Mouse (Mus musculus): ENCODE measurements at regions not wholly inside any gene's neighbourhood (a gene's known extent, or its start where the extent isn't known, plus 50 kb on each side); places are given as distances from the start of the nearest gene placed in this dataset.

GRCm38 (mm10) chr8:12486331-12487061 is 86.3 kb upstream of the Spaca7 start:
- no peaks in the 10 kb centered on the region for H3K9me3 ChIP-seq
- no peaks in the 10 kb centered on the region for H3K4me1 ChIP-seq (replicated peaks)
- no peaks in the 10 kb centered on the region for H3K36me3 ChIP-seq
- H3K4me2 ChIP-seq: no peak overlapping the region
- H3K4me3 ChIP-seq (replicated peaks): no peak overlapping the region
- peaks cover 44% of the 10 kb centered on the region for H3K27me3 ChIP-seq
- no peak overlapping the region for H3K9ac ChIP-seq (replicated peaks)
- 72% methylated on average over 22 of the region's 22 CpGs for WGBS
- no peak overlapping the region for H3K27ac ChIP-seq
- ATAC-seq (ENCODE audit: insufficient number of reproducible peaks, insufficient read depth, low FRiP score, low TSS enrichment, low read depth): no peak

GRCm38 (mm10) chr8:12487201-12487600 is 85.6 kb upstream of the Spaca7 start:
- Histone ChIP-seq H3K27ac (no peak overlapping the region), H3K4me1 (replicated peaks) (no peaks in the 10 kb centered on the region), H3K27me3 (peaks cover 43% of the 10 kb centered on the region), H3K4me2 (no peak overlapping the region), H3K9ac (replicated peaks) (no peak overlapping the region), H3K4me3 (replicated peaks) (no peak overlapping the region), H3K36me3 (no peaks in the 10 kb centered on the region), H3K9me3 (no peaks in the 10 kb centered on the region)
- no peak for ATAC-seq (ENCODE audit: insufficient number of reproducible peaks, insufficient read depth, low FRiP score, low TSS enrichment, low read depth)
- 37% methylated on average over 11 of the region's 11 CpGs for WGBS

GRCm38 (mm10) chr8:12489194-12489593 is 83.6 kb upstream of the Spaca7 start:
- WGBS: 89% methylated on average over 5 of the region's 5 CpGs
- H3K27me3 ChIP-seq: peaks cover 54% of the 10 kb centered on the region
- no peak overlapping the region for H3K4me3 ChIP-seq (replicated peaks)

GRCm38 (mm10) chr8:12491472-12491871 is 81.4 kb upstream of the Spaca7 start:
- no peaks in the 10 kb centered on the region for H3K4me1 ChIP-seq (replicated peaks)
- no peak overlapping the region for H3K9ac ChIP-seq (replicated peaks)
- no peaks in the 10 kb centered on the region for H3K36me3 ChIP-seq
- H3K9me3 ChIP-seq: no peaks in the 10 kb centered on the region
- ATAC-seq (ENCODE audit: insufficient number of reproducible peaks, insufficient read depth, low FRiP score, low TSS enrichment, low read depth): no peak
- H3K27me3 ChIP-seq: peaks cover 58% of the 10 kb centered on the region
- no peak overlapping the region for H3K27ac ChIP-seq
- no peak overlapping the region for H3K4me2 ChIP-seq
- WGBS: 82% methylated on average over 6 of the region's 6 CpGs
- H3K4me3 ChIP-seq (replicated peaks): no peak overlapping the region

More at GRCm38 (mm10) chr8:12489194-12489593, 83.6 kb upstream of the Spaca7 start:
- Histone ChIP-seq H3K9ac (replicated peaks) (no peak overlapping the region), H3K36me3 (no peaks in the 10 kb centered on the region), H3K4me2 (no peak overlapping the region), H3K4me1 (replicated peaks) (no peaks in the 10 kb centered on the region), H3K27ac (no peak overlapping the region), H3K9me3 (no peaks in the 10 kb centered on the region)
- no peak for ATAC-seq (ENCODE audit: insufficient number of reproducible peaks, insufficient read depth, low FRiP score, low TSS enrichment, low read depth)

DNA sequence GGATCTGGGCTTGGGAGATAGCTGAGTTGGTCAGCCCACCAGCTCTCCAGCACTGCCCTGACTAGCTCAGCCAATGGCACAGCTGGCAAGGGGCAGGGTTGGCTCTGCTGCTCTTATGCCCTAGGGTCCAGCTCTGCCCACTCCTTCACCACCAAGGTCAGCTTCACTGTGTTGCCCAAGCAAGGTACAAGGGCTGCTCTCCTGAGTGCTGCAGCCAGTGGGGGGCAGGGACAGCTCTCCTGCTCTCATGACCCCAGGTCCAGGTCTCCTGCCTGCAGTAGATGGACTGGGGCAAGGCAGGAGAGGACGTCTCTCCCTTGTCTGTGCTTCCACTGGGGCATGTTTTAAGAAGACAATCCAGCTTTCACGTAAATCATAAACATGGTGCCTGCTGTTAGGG is 80.4 kb upstream of the Spaca7 start:
- H3K27ac ChIP-seq: no peak overlapping the region

DNA sequence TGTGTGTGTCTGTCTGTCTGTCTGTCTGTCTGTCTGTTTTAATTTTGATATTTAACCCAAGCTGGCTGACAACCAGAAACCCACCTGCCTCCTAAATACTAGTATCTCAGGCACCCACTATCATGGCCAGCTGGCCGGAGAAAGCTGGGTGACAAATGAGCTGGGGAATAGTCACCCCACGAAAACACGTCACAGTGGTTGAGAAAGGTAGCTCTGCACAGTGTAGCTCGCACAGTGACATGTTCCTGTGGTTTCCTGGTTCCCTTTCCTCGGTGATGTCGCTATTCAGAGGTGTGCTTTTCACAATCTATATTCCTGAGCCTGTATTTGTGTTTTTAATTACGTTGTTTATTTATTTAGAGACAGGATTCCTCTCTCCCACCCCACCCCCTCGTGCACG is 78.3 kb upstream of the Spaca7 start:
- 69% methylated on average over 9 of the region's 9 CpGs for WGBS
- no peak overlapping the region for H3K4me3 ChIP-seq (replicated peaks)
- no peaks in the 10 kb centered on the region for H3K9me3 ChIP-seq
- ATAC-seq (ENCODE audit: insufficient number of reproducible peaks, insufficient read depth, low FRiP score, low TSS enrichment, low read depth): no peak
- H3K27me3 ChIP-seq: peaks cover 67% of the 10 kb centered on the region
- no peaks in the 10 kb centered on the region for H3K36me3 ChIP-seq
- H3K4me2 ChIP-seq: no peak overlapping the region
- H3K9ac ChIP-seq (replicated peaks): no peak overlapping the region
- peaks cover 10% of the 10 kb centered on the region for H3K4me1 ChIP-seq (replicated peaks)
- H3K27ac ChIP-seq: no peak overlapping the region

More for the DNA sequence above, 80.4 kb upstream of the Spaca7 start:
- Histone ChIP-seq H3K36me3 (no peaks in the 10 kb centered on the region), H3K27me3 (peaks cover 58% of the 10 kb centered on the region), H3K4me1 (replicated peaks) (peaks cover 7% of the 10 kb centered on the region), H3K4me3 (replicated peaks) (no peak overlapping the region), H3K9me3 (no peaks in the 10 kb centered on the region), H3K9ac (replicated peaks) (no peak overlapping the region), H3K4me2 (no peak overlapping the region)
- 53% methylated on average over 2 of the region's 2 CpGs for WGBS
- ATAC-seq (ENCODE audit: insufficient number of reproducible peaks, insufficient read depth, low FRiP score, low TSS enrichment, low read depth): no peak

DNA sequence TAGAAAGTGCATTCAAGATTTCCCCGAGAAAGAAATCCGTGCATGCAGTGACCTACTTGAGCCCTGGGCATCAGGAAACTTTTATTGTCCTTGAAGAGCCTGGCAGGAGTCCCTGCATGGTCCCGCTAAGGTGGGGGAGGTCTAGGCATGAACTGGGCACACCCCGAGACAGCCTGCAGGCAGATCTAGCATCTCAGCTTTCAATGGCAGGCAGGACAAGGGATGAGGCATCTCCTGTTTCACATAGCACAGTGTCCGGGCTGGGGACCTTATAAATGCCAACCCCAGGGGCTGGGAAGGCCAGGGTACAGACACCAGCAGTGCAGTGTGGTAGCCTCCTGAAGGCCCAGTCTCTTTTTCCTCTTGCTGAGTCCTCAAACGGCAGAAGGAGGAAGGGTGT is 75.4 kb upstream of the Spaca7 start:
- WGBS: 9% methylated on average over 6 of the region's 6 CpGs
- Histone ChIP-seq H3K4me1 (replicated peaks) (peaks cover 15% of the 10 kb centered on the region), H3K27ac (no peak overlapping the region), H3K27me3 (peaks cover 87% of the 10 kb centered on the region), H3K4me2 (peak overlapping the region; percentile 26; the same call in 1 of the 2 replicates), H3K4me3 (replicated peaks) (no peak overlapping the region), H3K36me3 (no peaks in the 10 kb centered on the region), H3K9me3 (no peaks in the 10 kb centered on the region), H3K9ac (replicated peaks) (no peak overlapping the region)
- ATAC-seq (ENCODE audit: insufficient number of reproducible peaks, insufficient read depth, low FRiP score, low TSS enrichment, low read depth): no peak

DNA sequence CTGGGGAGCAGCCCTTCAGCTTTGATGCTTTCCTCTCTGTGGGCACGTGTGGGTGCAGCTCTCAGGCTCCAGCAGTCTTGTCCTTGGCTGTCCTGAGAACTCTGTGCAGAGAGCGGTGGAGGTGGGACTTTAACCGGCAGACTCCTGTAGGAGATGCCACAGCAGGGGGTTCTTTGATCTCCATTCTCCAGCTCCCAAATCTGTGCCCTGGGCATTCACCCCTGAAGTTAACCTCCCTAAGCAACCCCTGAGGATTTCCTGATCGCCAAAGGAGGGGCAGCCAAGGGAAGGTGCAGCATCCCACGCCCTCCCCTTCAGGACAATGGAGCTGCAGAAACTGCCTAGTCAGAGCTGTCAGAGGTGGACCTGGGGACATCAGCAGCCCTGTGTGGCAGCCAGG is 73.2 kb upstream of the Spaca7 start:
- WGBS: 6% methylated on average over 5 of the region's 5 CpGs
- H3K9ac ChIP-seq (replicated peaks): no peak overlapping the region

DNA sequence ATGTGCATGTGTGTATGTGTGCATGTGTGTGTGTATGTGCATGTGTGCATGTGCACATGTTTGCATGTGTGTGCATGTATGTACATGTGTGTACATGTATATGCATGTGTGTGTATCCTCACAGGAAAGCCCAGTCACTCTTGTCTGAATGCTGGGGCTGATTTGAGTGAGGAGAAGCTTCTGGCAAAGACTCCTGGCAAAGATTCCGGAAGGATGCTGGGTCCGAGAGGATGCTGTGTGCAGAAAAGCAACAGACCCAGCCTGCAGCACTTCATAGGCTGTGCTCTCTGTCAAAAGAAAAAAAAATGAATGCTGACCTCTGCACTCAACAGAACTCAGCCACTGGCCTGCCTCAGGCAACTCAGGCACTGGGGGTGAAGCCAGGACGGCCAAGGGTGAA is 72.5 kb upstream of the Spaca7 start:
- peaks cover 20% of the 10 kb centered on the region for H3K4me1 ChIP-seq (replicated peaks)
- H3K4me3 ChIP-seq (replicated peaks): no peak overlapping the region
- peaks cover 85% of the 10 kb centered on the region for H3K27me3 ChIP-seq
- H3K27ac ChIP-seq: no peak overlapping the region
- H3K9ac ChIP-seq (replicated peaks): no peak overlapping the region
- no peaks in the 10 kb centered on the region for H3K9me3 ChIP-seq
- 53% methylated on average over 3 of the region's 3 CpGs for WGBS
- H3K4me2 ChIP-seq: no peak overlapping the region
- H3K36me3 ChIP-seq: no peaks in the 10 kb centered on the region
- ATAC-seq (ENCODE audit: insufficient number of reproducible peaks, insufficient read depth, low FRiP score, low TSS enrichment, low read depth): no peak

More for the DNA sequence above, 73.2 kb upstream of the Spaca7 start:
- Histone ChIP-seq H3K4me2 (no peak overlapping the region), H3K9me3 (no peaks in the 10 kb centered on the region), H3K27me3 (peaks cover 85% of the 10 kb centered on the region), H3K36me3 (no peaks in the 10 kb centered on the region), H3K4me1 (replicated peaks) (peaks cover 20% of the 10 kb centered on the region), H3K4me3 (replicated peaks) (no peak overlapping the region), H3K27ac (no peak overlapping the region)
- ATAC-seq (ENCODE audit: insufficient number of reproducible peaks, insufficient read depth, low FRiP score, low TSS enrichment, low read depth): no peak

DNA sequence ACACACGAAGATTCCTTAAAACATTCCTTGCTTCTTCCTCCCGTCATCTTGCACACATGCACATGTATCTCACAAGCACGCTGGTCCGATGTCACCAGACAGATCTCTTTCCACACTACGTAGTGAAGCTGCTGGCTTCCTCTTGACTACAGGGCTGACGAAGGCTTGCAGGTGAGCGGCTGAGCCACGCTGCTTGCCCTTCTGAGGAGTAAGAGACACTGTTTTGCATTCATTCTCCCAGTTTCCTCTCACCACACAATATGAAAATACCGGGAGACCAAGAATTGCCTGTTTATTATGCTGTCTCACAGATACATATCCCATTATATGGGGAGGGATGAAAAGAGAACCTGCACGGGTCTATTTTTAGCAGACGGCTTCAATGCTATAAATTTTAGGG is 71.0 kb upstream of the Spaca7 start:
- ATAC-seq (ENCODE audit: insufficient number of reproducible peaks, insufficient read depth, low FRiP score, low TSS enrichment, low read depth): no peak
- Histone ChIP-seq H3K27me3 (peaks cover 90% of the 10 kb centered on the region), H3K9me3 (no peaks in the 10 kb centered on the region), H3K4me3 (replicated peaks) (peak overlapping the region; percentile 34), H3K4me1 (replicated peaks) (peaks cover 20% of the 10 kb centered on the region), H3K9ac (replicated peaks) (no peak overlapping the region), H3K27ac (no peak overlapping the region), H3K36me3 (no peaks in the 10 kb centered on the region), H3K4me2 (peak overlapping the region; percentile 56)
- WGBS: 3% methylated on average over 11 of the region's 11 CpGs

DNA sequence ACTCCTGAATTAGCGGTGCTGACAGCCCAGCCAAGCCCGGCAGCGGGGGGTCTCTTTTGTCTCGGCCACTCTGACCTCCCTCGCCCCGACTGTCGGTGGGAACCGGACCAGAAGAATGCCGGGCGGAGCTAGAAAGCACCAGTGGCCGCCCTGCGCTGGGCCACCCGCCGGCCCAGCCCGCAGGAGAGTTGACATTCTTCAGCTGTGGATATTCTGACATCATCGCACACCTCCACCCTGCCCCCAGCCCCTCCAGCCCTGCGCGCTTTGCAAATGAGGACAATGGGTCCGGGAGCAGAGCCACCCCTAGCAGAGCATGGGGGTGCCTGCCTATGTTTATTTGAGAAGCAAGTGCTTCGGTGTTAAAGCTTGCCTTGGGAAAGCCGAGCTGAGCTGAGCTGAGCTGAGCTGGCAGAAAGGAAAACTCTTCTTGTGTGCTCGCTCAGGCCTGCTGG is 70.5 kb upstream of the Spaca7 start:
- Histone ChIP-seq H3K4me3 (replicated peaks) (peak overlapping the region; percentile 34), H3K27me3 (peaks cover 91% of the 10 kb centered on the region), H3K9ac (replicated peaks) (no peak overlapping the region; the same call in 1 of the 2 replicates), H3K36me3 (no peaks in the 10 kb centered on the region), H3K4me1 (replicated peaks) (peaks cover 14% of the 10 kb centered on the region), H3K9me3 (no peaks in the 10 kb centered on the region), H3K4me2 (peak overlapping the region; percentile 56), H3K27ac (no peak overlapping the region)
- 0% methylated on average over 22 of the region's 22 CpGs for WGBS
- ATAC-seq (ENCODE audit: insufficient number of reproducible peaks, insufficient read depth, low FRiP score, low TSS enrichment, low read depth): no peak

DNA sequence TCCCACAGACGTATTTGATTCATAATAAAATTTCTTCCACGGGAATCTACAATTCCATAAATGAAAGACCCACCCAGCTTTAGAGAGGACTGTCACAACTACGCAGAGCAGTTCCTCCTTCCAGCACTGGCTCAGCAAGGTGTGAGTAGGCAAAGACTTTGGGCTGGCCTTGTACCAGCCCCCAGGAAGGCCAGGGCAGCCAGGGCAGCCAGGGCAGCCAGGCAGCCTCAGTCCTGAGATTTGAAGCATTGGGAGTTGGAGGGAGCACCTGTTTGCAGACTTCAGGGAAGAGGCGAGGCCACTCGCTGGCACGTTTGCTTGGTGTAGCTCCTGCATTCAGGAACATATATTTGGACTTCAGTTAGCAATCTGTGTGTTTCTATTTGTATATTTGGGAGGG is 70.0 kb upstream of the Spaca7 start:
- 2% methylated on average over 6 of the region's 6 CpGs for WGBS
- ATAC-seq (ENCODE audit: insufficient number of reproducible peaks, insufficient read depth, low FRiP score, low TSS enrichment, low read depth): no peak
- H3K9me3 ChIP-seq: no peaks in the 10 kb centered on the region
- peaks cover 10% of the 10 kb centered on the region for H3K4me1 ChIP-seq (replicated peaks)
- H3K9ac ChIP-seq (replicated peaks): no peak overlapping the region
- no peaks in the 10 kb centered on the region for H3K36me3 ChIP-seq
- H3K4me2 ChIP-seq: peak overlapping the region; percentile 56
- peaks cover 90% of the 10 kb centered on the region for H3K27me3 ChIP-seq
- H3K4me3 ChIP-seq (replicated peaks): peak overlapping the region; percentile 34; the same call in 1 of the 2 replicates
- no peak overlapping the region for H3K27ac ChIP-seq

All from limb, embryonic 12.5 days (tissue).